Mouse (Mus musculus) heart, embryonic 13.5 days (tissue): Measurements from ENCODE around the gene Thap11. TPM values are rescaled to one million over a fixed set of nuclear protein-coding genes. Genes with fewer than 3 reads are reported as not detected.

Source experiments
- ATAC-seq: fragments of 200-750 bp; cut with Nextera tagmentation; 2 replicates; pipeline ENCODE4 v1.8.0; 2017; ENCODE audit warnings: moderate TSS enrichment; ENCODE audit not compliant: insufficient number of reproducible peaks, low FRiP score, low TSS enrichment; ENCODE audit errors: extremely low read depth
- H3K27ac ChIP-seq: fragments of 300-500 bp; sonication (generic); replicated peaks from 2 replicates; pipeline ENCODE4 v1.5.1; 2015; ENCODE audit warnings: moderate library complexity, mild to moderate bottlenecking, inconsistent platforms
- H3K27me3 ChIP-seq: fragments of 300-500 bp; sonication (generic); replicated peaks from 2 replicates; pipeline ENCODE4 v1.6.1; 2015; ENCODE audit warnings: mild to moderate bottlenecking, inconsistent platforms
- H3K36me3 ChIP-seq: fragments of 300-500 bp; sonication (generic); 2 replicates; pipeline ENCODE4 v1.6.1; 2015; ENCODE audit warnings: mild to moderate bottlenecking, inconsistent platforms
- H3K4me1 ChIP-seq: fragments of 300-500 bp; sonication (generic); 2 replicates; pipeline ENCODE4 v1.6.1; 2015; ENCODE audit warnings: inconsistent platforms
- H3K4me2 ChIP-seq: fragments of 300-500 bp; sonication (generic); 2 replicates; pipeline ENCODE4 v1.6.1; 2015; ENCODE audit warnings: inconsistent platforms, mild to moderate bottlenecking, moderate library complexity
- H3K4me3 ChIP-seq: fragments of 300-500 bp; sonication (generic); 2 replicates; pipeline ENCODE4 v1.5.1; 2015; ENCODE audit warnings: moderate library complexity, mild to moderate bottlenecking, inconsistent platforms
- H3K9ac ChIP-seq: fragments of 300-500 bp; sonication (generic); 2 replicates; pipeline ENCODE4 v1.6.1; 2015; ENCODE audit warnings: inconsistent platforms, mild to moderate bottlenecking, moderate library complexity
- H3K9me3 ChIP-seq: fragments of 300-500 bp; sonication (generic); 2 replicates; pipeline ENCODE4 v1.6.1; 2016; ENCODE audit warnings: inconsistent platforms
- WGBS: fragments of 180-500 bp; shearing (Covaris S2); methylation state at CpG from one replicate; pipeline ENCODE4 v1.1.7; 2015; ENCODE audit warnings: mixed read lengths; 5-methylcytosine and 5-hydroxymethylcytosine counted together
- polyA plus RNA-seq: library from polyadenylated mRNA; unstranded; fragments of >200 nt; fragmentation: Nextera tagmentation; extraction: Ambion mirVana; gene quantifications from 2 replicates; pipeline ENCODE4 v1.2.1, GENCODE M21; 2015

The Thap11 gene
- polyA plus RNA-seq, result 44.8 and 47.1 TPM in 2 replicates

GRCm38 (mm10) chr8:105854715-105855216, at the start of gene Thap11:
TSS of gene Thap11 (plus strand) at chr8:105855132.
- H3K4me2 ChIP-seq, result peak within 1 kb of the TSS; percentile 91
- H3K27me3 ChIP-seq, result no peaks in the 10 kb centered on the region
- H3K9ac ChIP-seq, result peak within 1 kb of the TSS; percentile 95
- peaks cover 56% of the 10 kb centered on the region for H3K4me1 ChIP-seq
- ATAC-seq, result peak; percentile 86
- H3K4me3 ChIP-seq, result peak within 1 kb of the TSS; percentile 88
- H3K36me3 ChIP-seq, result peaks cover 18% of the 10 kb centered on the region
- H3K27ac ChIP-seq, result peak within 1 kb of the TSS; percentile 88
- H3K9me3 ChIP-seq, result no peaks in the 10 kb centered on the region
- under 1% methylated on average over 43 of the region's 43 CpGs for WGBS

- H3K4me1 ChIP-seq, result peaks cover 40% of the 10 kb centered on the region
- no peak overlapping the region for H3K4me3 ChIP-seq
- H3K27ac ChIP-seq, result no peak overlapping the region
- H3K36me3 ChIP-seq, result peaks cover 26% of the 10 kb centered on the region
- 71% methylated on average over 3 of the region's 3 CpGs for WGBS
- no peak for ATAC-seq
- H3K27me3 ChIP-seq, result peaks cover 7% of the 10 kb centered on the region; the same call in 1 of the 2 replicates
- H3K9me3 ChIP-seq, result no peaks in the 10 kb centered on the region
- H3K9ac ChIP-seq, result no peak overlapping the region
- no peak overlapping the region for H3K4me2 ChIP-seq
Measured at GRCm38 (mm10) chr8:105805346-105805745, 49.6 kb upstream of the Thap11 start.

DNA sequence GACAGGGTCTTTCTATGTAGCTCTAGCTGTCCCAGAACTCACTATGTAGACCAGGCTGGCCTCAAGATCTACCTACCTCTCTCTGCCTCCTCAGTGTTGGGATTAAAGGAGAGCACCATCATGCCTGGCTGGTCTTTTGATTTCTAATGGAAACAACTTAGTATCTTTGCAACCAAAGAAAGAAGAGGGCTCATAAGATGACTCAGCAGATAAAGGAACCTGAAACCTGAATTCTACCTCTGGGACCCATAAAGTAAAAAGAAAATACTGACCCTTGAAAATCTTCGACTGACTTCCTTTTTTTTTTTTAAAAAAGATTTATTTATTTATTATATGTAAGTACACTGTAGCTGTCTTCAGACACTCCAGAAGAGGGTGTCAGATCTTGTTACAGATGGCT, 49.0 kb upstream of the Thap11 start:
- H3K4me1 ChIP-seq, result peaks cover 40% of the 10 kb centered on the region
- no peak overlapping the region for H3K4me2 ChIP-seq
- no peak overlapping the region for H3K4me3 ChIP-seq
- peaks cover 7% of the 10 kb centered on the region; the same call in 1 of the 2 replicates for H3K27me3 ChIP-seq
- 79% methylated on average over 1 of the region's 1 CpGs for WGBS
- no peak overlapping the region for H3K27ac ChIP-seq
- ATAC-seq, result no peak
- H3K9me3 ChIP-seq, result no peaks in the 10 kb centered on the region
- H3K9ac ChIP-seq, result no peak overlapping the region
- H3K36me3 ChIP-seq, result peaks cover 28% of the 10 kb centered on the region

DNA sequence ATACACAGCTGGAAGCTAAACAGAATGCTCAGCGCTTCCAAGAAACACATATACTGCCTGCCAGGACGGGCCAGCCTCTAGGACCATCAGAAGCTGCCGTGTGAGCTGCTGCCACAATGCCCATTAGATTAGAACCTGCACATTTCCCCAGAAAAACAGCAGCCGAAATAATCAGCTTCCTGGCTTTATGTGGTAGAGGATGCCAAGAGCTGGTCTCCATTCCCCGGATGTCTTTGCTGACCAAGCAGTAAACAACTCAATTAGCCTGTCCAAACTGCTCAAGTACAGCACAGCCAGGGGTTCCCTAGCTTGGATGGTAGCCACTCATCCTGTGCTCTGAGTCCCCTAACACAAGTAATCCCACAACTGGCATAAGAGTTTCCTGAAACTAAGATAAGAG, 47.2 kb upstream of the Thap11 start:
- 68% methylated on average over 5 of the region's 5 CpGs for WGBS
- Histone ChIP-seq H3K4me2 (peak overlapping the region; percentile 2; the same call in 1 of the 2 replicates), H3K9ac (no peak overlapping the region), H3K4me1 (peaks cover 44% of the 10 kb centered on the region), H3K27ac (no peak overlapping the region), H3K27me3 (no peaks in the 10 kb centered on the region), H3K36me3 (peaks cover 25% of the 10 kb centered on the region), H3K9me3 (no peaks in the 10 kb centered on the region), H3K4me3 (no peak overlapping the region)
- no peak for ATAC-seq

DNA sequence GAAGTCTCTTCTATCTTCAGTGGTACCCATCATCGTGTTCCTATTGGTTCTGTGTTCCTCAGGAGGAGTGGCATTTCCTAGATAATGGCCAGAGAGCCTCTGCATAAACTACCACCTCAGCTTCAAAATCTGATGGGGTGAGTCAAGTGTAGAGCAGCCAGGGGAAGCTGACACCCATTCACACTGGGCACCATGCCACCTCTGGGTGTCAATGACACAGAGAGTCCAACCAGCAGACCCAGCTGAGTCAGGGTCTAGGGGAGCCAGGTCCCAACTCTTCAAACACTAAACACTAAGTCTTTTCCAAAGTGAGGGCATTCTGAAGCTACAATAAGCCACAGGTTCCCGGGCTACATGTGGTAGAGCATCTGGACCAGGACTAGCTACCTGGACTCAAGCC, 46.5 kb upstream of the Thap11 start:
- no peaks in the 10 kb centered on the region for H3K9me3 ChIP-seq
- H3K4me1 ChIP-seq, result peaks cover 44% of the 10 kb centered on the region
- no peak overlapping the region for H3K9ac ChIP-seq
- H3K36me3 ChIP-seq, result peaks cover 30% of the 10 kb centered on the region
- H3K27ac ChIP-seq, result no peak overlapping the region
- H3K4me3 ChIP-seq, result no peak overlapping the region
- no peak overlapping the region for H3K4me2 ChIP-seq
- 87% methylated on average over 2 of the region's 2 CpGs for WGBS
- H3K27me3 ChIP-seq, result no peaks in the 10 kb centered on the region
- no peak for ATAC-seq

- Histone ChIP-seq H3K4me3 (0 out of 2 replicates have a peak overlapping the region, but pooled peaks have one; percentile 9), H3K27me3 (no peaks in the 10 kb centered on the region), H3K4me2 (peak overlapping the region; percentile 32), H3K27ac (peak overlapping the region; percentile 32; the same call in 1 of the 2 replicates), H3K9me3 (no peaks in the 10 kb centered on the region), H3K36me3 (peaks cover 19% of the 10 kb centered on the region), H3K4me1 (peaks cover 44% of the 10 kb centered on the region), H3K9ac (0 out of 2 replicates have a peak overlapping the region, but pooled peaks have one; percentile 7)
- no peak for ATAC-seq
- 78% methylated on average over 6 of the region's 6 CpGs for WGBS
Measured at GRCm38 (mm10) chr8:105810245-105810786, 44.6 kb upstream of the Thap11 start.

GRCm38 (mm10) chr8:105811061-105811460, 43.9 kb upstream of the Thap11 start:
- Histone ChIP-seq H3K4me3 (no peak overlapping the region), H3K4me1 (peaks cover 44% of the 10 kb centered on the region), H3K4me2 (peak overlapping the region; percentile 13; the same call in 1 of the 2 replicates), H3K9me3 (no peaks in the 10 kb centered on the region), H3K27ac (no peak overlapping the region), H3K27me3 (no peaks in the 10 kb centered on the region), H3K36me3 (peaks cover 18% of the 10 kb centered on the region), H3K9ac (no peak overlapping the region)
- 69% methylated on average over 10 of the region's 10 CpGs for whole genome bisulfite sequencing
- ATAC-seq, result no peak

DNA sequence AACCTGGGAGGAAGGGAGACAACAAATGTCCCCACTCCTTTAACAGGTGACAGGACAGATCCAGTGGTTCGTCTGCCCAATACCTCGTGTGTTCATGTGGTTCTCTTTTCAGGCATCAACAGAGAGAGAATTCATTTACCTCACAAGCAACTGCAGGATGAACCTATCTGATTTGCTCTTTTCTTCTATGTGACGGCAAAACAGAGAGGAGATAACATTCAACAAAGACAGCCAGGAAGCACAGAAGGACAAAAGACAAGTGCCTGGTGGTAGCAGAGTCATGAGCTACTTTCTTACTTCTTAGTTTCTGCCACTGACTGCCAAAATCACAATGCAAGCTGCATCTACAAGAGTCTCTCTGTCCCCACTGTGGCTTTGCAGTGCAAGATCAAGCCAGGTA, 43.4 kb upstream of the Thap11 start:
- Histone ChIP-seq H3K36me3 (peaks cover 18% of the 10 kb centered on the region), H3K4me2 (peak overlapping the region; percentile 13; the same call in 1 of the 2 replicates), H3K27me3 (no peaks in the 10 kb centered on the region), H3K9me3 (no peaks in the 10 kb centered on the region), H3K27ac (peak overlapping the region; percentile 34; the same call in 1 of the 2 replicates), H3K4me1 (peaks cover 42% of the 10 kb centered on the region), H3K4me3 (no peak overlapping the region), H3K9ac (no peak overlapping the region)
- no peak for ATAC-seq
- WGBS, result 68% methylated on average over 3 of the region's 3 CpGs

- H3K4me2 ChIP-seq, result peak overlapping the region; percentile 13; the same call in 1 of the 2 replicates
- no peak overlapping the region for H3K4me3 ChIP-seq
- no peaks in the 10 kb centered on the region for H3K9me3 ChIP-seq
- peaks cover 18% of the 10 kb centered on the region for H3K36me3 ChIP-seq
- WGBS, result 78% methylated on average over 5 of the region's 5 CpGs
- H3K4me1 ChIP-seq, result peaks cover 38% of the 10 kb centered on the region
- no peak for ATAC-seq
- no peak overlapping the region for H3K27ac ChIP-seq
- H3K27me3 ChIP-seq, result no peaks in the 10 kb centered on the region
- no peak overlapping the region for H3K9ac ChIP-seq
Measured at GRCm38 (mm10) chr8:105812511-105812910, 42.4 kb upstream of the Thap11 start.

DNA sequence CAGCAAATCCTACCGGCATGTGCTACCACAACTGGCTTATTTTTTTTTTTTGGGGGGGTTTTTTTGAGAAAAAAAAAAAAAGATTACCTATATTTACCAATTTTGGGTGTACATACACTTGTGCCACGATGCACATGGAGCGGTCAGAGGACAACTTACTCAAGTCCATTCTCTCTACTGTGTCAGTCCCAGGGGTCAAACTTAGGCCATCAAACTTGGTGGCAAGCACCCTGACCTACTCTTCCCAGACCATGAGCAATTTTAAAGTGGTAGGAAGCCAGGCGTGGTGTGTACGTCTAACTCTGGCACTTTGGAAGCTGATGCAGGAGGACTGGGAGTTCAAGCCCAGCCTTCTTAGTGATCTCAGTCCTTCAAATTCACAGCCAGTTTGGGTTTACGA, 41.7 kb upstream of the Thap11 start:
- Histone ChIP-seq H3K4me1 (peaks cover 30% of the 10 kb centered on the region), H3K27me3 (no peaks in the 10 kb centered on the region), H3K36me3 (peaks cover 20% of the 10 kb centered on the region), H3K27ac (no peak overlapping the region), H3K4me2 (no peak overlapping the region; the same call in 1 of the 2 replicates), H3K9me3 (no peaks in the 10 kb centered on the region), H3K4me3 (no peak overlapping the region), H3K9ac (no peak overlapping the region)
- 89% methylated on average over 6 of the region's 6 CpGs for WGBS
- ATAC-seq, result no peak

DNA sequence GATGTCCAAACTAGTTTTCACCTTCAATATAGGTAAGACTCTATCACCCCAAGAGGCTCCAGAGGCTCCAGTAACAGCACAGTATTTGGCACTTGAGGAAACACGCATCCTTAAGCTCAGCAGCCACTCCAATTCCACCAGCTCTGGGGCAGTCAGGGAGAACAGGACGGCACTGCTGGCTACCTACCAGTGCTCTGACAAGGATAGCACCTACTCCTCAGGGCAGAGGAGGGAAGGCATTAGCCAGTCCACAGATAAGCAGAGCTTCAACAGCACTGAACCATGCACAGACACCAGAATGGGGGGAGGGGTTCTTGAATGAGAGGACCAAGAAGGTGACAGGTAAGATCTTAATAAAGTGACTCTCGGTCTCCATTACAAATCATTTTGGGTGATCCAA, 35.3 kb upstream of the Thap11 start:
- no peak for ATAC-seq
- Histone ChIP-seq H3K27ac (no peak overlapping the region), H3K4me3 (peak overlapping the region; percentile 24), H3K9me3 (no peaks in the 10 kb centered on the region), H3K4me1 (peaks cover 13% of the 10 kb centered on the region), H3K9ac (peak overlapping the region; percentile 47; the same call in 1 of the 2 replicates), H3K36me3 (peaks cover 60% of the 10 kb centered on the region), H3K27me3 (no peaks in the 10 kb centered on the region), H3K4me2 (peak overlapping the region; percentile 97)
- WGBS, result 78% methylated on average over 3 of the region's 3 CpGs

GRCm38 (mm10) chr8:105820925-105821324, 34.0 kb upstream of the Thap11 start:
- ATAC-seq, result peak; percentile 82
- Histone ChIP-seq H3K4me1 (peaks cover 23% of the 10 kb centered on the region), H3K9me3 (no peaks in the 10 kb centered on the region), H3K9ac (no peak overlapping the region), H3K36me3 (peaks cover 68% of the 10 kb centered on the region), H3K27ac (peak overlapping the region; percentile 50; the same call in 1 of the 2 replicates), H3K27me3 (no peaks in the 10 kb centered on the region), H3K4me2 (peak overlapping the region; percentile 97), H3K4me3 (peak overlapping the region; percentile 24; the same call in 1 of the 2 replicates)
- WGBS, result 63% methylated on average over 1 of the region's 1 CpGs
